Mouse (Mus musculus) adrenal gland, postnatal 36 days (tissue): ENCODE data around the gene Gm14851. TPM values are rescaled to one million over a fixed set of nuclear protein-coding genes. Genes with fewer than 3 reads are reported as not detected.
"Not testable (repeated sequence)": the region's sequence is repeated elsewhere in the genome, so short reads cannot be mapped to it uniquely, and the experiment has no call there.

Experiments
- DNase-seq, 2 experiments: peaks; one replicate each; pipeline ENCODE4 v3.0.0; 2021; ENCODE audit warnings: mixed read lengths in 1 of 2
- long read RNA-seq, 2 experiments: library from polyadenylated mRNA; stranded (forward); transcript quantifications; one replicate each; pipeline ENCODE4 v2.0.0; 2021; ENCODE audit warnings: borderline sequencing depth in 2 of 2
- total RNA-seq, 2 experiments: library from RNA; stranded (reverse); gene quantifications; 2 replicates each; pipeline ENCODE4 v1.2.3; 2021

The Gm14851 gene
- total RNA-seq = not detected
- long read RNA-seq, experiment 1 = 0 reads
- long read RNA-seq, experiment 2 = 0 reads

GRCm38 (mm10) chr8:21095950-21096349 is at the start of gene Gm14851:
TSS of gene Gm14851 (minus strand) at chr8:21096050.
- not testable (repeated sequence) for DNase-seq

- not testable (repeated sequence) for DNase-seq
These were observed 38.5 kb upstream of the Gm14851 start, which contains the start of gene Defa30 for GRCm38 (mm10) chr8:21134342-21134741. TSS of gene Defa30 (plus strand) at chr8:21134642.

- peak; percentile 31 to 52 for DNase-seq
These were observed 2.7 kb downstream of the Gm14851 start for GRCm38 (mm10) chr8:21093106-21093505.

- not testable (repeated sequence) for DNase-seq
These were observed 11.7 kb downstream of the Gm14851 start, which contains the start of gene Defa25 for GRCm38 (mm10) chr8:21084142-21084541. TSS of gene Defa25 (plus strand) at chr8:21084442.

GRCm38 (mm10) chr8:21064738-21065137 is 31.1 kb downstream of the Gm14851 start, which contains the start of gene Defa35:
TSS of gene Defa35 (plus strand) at chr8:21065038.
- not testable (repeated sequence) for DNase-seq

GRCm38 (mm10) chr8:21054747-21055146 is 41.1 kb downstream of the Gm14851 start, which contains the start of gene Defa23:
TSS of gene Defa23 (plus strand) at chr8:21055047.
- DNase-seq = not testable (repeated sequence)

Other genes with a start within 250 kb of the Gm14851 start
- gene Defb33, start 203.4 kb downstream of the Gm14851 start, total RNA-seq = not detected
- gene Gm15056, start 193.4 kb downstream of the Gm14851 start, total RNA-seq = not detected
- gene Gm6040, start 174.0 kb downstream of the Gm14851 start, total RNA-seq = not detected
- gene AY761185, start 151.3 kb downstream of the Gm14851 start, total RNA-seq = not detected
- gene Defa21, start 70.5 kb downstream of the Gm14851 start, total RNA-seq = not detected
- gene Defa23, start 41.0 kb downstream of the Gm14851 start, total RNA-seq = not detected
- gene Defa35, start 31.0 kb downstream of the Gm14851 start, total RNA-seq = not detected
- gene Defa25, start 11.6 kb downstream of the Gm14851 start, total RNA-seq = not detected
- gene Defa30, start 38.6 kb upstream of the Gm14851 start, total RNA-seq = not detected
- not detected for gene Defa22, start 66.2 kb upstream of the Gm14851 start, total RNA-seq
- not detected for gene Defa31, start 95.6 kb upstream of the Gm14851 start, total RNA-seq
- gene Gm15293, start 105.5 kb upstream of the Gm14851 start, total RNA-seq = not detected
- not detected for gene Gm15292, start 153.7 kb upstream of the Gm14851 start, total RNA-seq
- gene Defa27, start 219.5 kb upstream of the Gm14851 start, total RNA-seq = not detected
- not detected for gene Defa29, start 231.0 kb upstream of the Gm14851 start, total RNA-seq